Mouse (Mus musculus) spleen, postnatal 14 days (tissue): ENCODE data around the gene Urgcp.
A peak's percentile ranks its signal among the peaks of the same experiment; 100 is the strongest.

Experiments
- DNase-seq, 2 experiments: peaks; one replicate each; pipeline ENCODE4 v3.0.0; 2021 to 2022; ENCODE audit warnings: low spot score in 2 of 2

Urgcp gene

DNA sequence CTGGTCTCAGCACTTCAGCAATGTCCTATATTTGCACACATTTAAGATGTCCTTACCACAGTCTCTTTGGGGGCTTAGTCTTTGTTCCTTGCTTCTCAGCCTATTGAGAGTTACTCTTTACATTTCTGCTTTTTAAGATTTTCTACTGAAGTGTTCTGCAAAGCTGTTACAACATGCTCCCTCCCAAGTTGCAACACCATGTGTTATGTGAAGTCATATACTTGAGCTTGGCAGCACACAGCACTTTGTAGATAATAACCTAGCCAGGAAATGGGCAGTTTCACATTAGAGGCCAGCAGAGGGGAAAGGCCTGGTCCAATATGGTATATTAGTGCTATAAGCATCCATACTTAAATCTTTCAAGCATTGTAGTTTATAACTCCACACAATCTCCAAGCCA is 23.6 kb upstream of the Urgcp start:
- DNase-seq = no peak

DNA sequence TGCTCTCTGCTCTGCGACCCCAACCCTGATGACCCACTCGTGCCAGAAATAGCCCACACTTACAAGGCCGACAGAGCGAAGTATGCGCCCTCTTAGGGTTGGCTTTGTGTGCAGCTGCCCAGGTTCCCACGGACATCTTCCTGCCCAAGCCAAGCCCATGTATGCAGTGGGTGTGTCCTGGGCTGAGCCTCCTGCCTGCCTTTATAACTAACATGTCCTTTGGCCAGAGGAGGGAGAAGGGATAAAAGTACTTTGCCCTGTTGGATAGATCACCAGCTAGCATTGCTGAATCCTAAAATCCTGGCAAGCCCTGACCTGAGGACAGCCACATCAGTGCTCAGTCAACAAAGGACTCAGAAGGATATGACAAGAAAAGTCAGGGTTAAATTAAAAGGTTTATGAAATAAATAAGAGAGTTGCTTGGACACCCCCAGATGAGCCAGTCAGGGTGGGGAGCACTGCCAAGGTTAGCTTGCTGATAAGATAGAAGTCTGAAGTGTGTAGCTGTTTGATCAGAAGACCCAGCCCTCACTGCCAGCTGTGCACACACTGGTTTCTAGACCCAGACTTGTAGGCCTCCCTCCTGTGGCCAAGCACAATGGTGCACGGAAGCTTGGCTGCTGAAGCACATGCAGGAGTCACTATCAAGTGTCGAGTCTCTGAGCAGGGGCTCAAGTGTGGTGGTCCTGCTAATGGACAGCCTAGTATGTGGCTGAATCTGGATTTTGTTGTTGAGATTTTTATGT is 20.2 kb upstream of the Urgcp start:
- DNase-seq = no peak

DNA sequence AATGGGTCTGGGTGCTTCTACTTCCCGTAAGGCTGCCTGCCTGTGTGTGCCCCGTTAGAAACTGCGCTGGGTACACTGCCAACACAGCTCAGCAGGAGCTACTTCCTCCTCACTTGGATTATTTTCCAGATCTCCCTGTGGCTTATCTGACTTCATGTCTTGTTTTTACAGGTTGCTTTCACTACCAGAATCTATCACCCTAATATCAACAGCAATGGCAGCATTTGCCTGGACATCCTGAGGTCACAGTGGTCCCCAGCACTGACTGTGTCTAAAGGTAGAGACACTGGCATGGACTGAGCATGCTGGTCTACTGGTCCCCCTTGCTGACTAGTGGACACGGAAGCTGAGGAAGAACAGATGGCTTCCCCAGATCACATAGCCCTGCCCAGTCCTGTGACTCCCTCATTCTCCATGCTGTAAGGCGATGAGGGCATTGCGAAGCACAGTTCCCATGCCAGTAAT is 17.9 kb upstream of the Urgcp start:
- no peak for DNase-seq

DNA sequence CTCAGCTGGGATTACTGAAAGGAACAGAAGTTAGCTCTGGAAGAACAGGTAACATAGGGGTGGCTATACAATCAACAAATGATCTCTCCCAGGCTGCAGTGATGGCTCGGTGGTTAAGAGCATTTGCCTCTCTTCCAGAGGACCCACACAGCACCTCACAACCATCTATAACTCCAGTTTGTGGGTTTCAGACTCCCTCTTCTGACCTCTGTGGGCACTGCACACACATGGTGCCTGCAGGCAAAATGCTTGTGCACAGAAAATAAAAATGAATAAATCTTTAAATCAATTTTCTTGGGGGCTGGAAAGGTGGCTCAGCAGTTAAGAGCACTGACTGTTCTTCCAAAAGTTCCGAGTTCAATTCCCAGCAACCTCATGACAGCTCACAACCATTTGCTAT is 16.3 kb upstream of the Urgcp start:
- no peak for DNase-seq

DNA sequence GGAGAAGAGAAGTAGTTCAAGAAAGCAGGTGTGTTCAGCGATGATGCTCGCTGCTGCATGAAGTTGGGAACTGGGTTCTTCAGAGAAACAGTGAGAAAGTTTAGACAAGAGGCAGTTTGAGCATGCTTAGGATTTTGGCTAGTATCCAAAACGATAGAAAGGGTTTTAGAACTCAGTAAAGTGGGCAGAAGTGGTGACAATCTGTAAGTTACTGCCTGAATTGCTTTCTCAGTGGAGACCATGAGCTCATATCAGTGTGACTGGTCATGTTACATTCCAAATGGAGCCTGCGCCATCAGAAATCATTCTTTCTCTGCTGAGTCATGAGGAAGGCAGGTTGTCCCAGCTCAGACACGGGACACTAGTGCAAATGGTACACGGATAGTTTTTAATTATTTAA is 3.8 kb upstream of the Urgcp start:
- no peak for DNase-seq

DNA sequence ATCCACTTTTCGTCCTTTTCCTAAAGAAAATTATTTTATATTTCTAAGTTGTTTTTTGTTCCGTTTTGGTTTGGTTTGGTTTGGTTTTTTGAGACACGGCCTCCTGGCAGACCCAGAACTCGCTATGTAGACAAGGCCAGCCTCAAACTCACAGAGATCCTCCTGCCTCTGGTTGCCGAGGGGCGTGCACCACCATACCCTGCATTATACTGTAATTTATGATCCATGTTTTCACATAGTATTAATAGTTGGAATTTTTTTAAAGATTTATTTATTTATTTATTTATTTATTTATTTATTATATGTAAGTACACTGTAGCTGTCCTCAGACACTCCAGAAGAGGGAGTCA is 432 bp upstream of the Urgcp start:
- no peak for DNase-seq

DNA sequence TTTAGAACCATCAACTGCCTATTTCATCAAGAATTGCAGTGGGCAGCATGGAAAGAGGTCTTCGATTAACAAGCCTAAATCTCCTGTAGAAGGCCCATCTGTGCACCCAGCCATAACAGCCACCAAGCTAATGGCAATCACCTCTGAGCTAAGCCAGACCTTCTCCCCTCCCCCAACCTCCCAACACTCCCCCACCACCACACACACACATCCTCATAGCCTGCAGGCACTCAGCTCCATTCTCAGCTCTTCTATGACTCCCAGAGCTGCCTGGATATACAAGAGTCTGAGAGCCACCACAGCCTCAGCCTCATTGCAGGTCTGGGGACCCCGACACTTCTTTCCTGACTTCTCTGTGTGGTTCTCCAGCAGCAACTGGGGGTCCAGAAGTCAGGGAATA is 8.4 kb downstream of the Urgcp start:
- DNase-seq = no peak

DNA sequence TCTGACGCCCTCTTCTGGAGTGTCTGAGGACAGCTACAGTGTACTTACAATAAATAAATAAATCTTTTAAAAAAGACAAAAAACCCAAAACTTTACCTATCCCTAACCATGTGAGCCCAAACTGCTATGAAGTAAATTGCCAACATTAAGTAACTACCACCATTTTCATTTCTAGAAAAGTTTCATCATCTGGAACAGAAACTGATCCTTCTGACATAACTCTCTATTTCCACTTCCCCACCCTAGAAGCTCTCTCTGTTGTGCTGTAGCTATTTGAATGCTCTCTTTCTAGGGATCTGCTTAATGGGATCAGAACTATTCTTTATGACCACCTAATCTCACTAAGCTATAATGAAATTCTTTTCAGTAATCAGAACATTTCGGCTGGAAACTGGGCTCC is 17.2 kb downstream of the Urgcp start:
- DNase-seq = no peak

DNA sequence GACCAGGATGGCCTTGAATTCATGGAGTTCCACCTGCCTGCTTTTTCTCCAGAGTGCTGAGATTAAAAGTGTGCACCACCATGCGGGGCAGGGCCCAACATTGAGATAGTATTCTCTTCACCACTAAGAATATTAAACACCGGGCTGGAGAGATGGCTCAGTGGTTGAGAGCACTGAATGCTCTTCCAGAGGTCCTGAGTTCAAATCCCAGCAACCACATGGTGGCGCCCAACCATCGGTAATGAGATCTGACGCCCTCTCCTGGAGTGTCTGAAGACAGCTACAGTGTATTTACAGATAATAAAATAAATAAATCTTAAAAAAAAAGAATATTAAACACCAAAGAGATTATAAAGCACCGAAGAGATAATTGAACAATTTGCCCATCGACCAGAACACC is 20.1 kb downstream of the Urgcp start:
- DNase-seq = peak; percentile 27 to 40

DNA sequence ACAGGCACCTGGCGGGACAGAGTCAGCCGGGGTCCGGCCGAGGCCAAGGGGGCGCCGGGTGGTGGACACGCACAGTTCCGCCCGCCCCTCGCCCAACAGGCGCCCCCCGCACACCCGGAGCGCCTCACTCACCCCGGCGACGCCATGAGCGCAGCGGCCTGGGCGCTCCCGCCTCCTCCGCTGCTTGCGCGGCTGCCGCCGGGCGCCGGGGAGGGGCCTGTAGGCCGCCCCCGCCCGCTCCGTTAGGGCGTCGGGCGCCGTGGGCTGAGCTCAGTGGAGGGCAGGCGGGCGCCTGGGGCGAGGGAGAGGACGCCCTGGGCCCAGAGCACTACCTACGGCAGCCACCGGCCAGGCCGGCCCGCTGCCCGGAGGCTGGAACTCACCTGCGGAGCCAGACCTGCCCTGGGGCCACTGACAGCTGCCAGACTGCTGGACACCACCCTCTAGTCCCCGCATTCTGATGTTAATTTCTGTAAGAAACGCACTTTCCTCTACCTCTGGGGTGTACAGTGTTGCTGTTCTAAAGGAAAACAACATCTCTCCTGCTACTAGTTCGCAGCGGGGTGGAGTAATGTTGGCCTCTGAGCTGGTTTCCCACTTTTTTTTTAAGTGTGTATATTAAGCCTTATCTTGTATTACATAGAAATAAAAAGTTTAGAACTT is 21.1 kb downstream of the Urgcp start:
- peak; percentile 71 to 78 for DNase-seq

DNA sequence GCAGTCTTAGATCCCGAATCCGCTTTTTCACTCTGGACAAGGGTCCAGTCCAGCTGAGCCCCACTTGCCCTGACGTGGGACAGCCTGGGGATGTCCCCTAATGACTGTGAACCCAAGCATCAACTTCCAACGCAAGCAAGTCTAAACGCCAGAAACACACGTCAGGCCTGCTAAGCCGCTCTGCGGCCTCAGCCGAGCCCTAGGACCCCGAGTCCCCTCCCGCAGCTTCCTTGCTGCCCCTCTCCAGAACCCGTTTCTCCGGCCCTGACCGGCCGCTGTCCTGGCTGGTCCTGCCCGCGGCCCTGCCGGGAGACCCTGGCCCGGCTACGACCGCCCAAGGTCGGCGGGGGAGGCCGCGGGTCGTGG is 21.6 kb downstream of the Urgcp start:
- peak in 1 of 2 experiments; percentile 18 for DNase-seq

DNA sequence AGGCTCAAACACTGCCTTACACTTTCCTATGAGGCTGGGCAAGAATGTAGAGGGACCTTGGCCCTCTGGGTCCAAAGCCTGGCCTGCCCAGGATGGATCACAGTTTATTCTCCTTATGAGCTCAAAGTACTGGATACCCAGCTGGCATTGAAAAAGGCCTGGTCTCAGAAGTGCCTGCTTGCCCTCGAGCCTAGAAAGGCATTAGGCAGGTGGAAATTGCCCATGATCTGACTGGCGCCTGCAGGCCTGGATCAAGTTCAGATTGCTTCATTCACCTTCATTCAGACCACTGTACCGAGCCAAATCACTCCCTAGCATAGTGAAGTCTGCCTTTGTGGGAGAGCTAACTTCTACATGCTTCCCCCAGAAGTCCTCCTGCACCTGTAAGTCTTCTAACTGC is 22.3 kb downstream of the Urgcp start:
- no peak for DNase-seq

DNA sequence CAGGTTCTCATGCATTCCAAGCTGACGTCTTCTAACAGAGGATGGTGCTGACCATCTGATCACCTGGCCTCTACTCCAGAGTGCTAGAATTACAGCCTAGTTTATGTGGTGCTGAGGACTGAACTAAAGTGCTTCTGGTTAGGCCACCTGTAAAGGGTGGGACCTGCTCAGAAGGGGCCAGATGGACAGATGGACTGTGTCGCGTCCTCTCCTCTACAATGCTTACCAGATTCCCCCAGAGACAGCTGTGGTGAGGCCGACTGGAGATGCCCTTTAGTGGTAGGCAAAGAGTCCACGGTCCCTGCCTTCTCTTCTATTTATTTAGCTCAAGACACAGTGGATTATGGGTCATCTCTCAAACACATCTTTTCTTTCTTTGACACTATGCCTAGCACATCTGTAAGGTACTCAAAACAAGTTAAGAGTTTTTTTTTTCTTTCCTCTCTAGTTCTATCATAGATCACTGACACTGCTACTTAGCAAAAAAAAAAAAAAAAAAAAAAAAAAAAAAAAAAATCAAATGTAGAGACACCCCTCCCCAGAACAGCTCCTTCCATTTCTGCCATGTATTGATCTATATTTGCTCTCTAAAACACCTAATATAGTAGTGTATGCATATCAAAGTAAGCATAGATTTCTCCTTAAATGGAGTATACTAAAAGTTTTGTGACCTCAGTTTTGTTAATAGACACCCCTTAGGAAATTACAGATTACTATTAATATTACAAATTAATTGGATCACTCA is 23.1 kb downstream of the Urgcp start:
- no peak for DNase-seq

DNA sequence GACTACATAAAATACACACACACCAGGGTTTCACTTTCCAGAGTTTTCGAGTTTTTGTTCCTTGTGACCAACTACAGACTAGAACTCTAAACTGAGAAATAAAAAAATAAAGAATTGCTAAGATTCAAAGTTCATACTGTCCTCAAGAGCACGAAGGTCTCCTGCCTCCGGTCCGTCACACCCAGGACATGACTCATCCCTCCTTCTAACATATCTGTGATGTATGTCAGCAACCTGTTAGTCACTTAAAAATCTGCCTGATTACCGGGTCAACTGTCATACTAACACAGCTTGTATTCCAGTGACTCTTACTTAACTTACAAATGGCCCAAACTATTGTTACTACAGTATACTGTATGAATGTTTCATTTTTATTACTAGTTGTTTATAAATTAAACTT is 25.0 kb downstream of the Urgcp start:
- no peak for DNase-seq

DNA sequence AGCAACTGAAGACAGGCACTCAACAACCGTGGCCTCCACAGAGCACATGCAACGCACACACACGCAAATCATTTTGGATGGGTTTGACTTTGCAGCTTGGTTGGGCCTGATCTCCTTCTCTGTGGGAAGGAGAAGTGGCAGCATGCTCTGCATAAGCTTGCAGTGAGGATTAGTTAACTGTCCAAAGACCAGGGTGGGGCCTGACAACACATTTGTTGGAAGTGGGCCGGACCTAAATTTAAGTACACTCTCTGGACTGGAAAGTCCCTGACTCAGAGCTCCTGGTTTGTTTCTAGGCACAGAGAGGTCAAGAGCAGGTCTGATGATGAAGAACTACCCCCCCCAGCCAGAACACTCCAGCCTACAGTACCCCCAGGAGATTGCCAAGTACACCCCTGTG is 27.9 kb downstream of the Urgcp start:
- no peak for DNase-seq

DNA sequence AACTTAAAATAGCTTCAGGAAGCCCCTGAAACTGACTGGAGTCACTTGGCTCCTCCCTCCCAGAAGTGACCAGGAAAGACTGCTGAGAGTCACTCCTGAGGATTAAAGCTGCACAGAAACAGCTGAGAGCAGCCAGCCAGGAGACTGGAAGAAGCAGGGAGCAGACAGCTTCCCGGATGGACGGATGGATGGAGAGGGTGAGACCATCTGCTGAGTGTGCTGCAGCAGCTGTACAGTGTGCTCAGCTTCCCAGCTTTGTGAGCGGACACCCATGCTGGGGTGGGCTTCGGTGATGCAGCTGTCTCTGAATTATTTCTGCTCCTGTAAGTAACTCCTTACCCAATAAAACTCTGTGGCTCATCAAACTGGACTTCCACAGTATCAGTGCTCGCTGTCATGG is 29.8 kb downstream of the Urgcp start:
- DNase-seq = no peak

DNA sequence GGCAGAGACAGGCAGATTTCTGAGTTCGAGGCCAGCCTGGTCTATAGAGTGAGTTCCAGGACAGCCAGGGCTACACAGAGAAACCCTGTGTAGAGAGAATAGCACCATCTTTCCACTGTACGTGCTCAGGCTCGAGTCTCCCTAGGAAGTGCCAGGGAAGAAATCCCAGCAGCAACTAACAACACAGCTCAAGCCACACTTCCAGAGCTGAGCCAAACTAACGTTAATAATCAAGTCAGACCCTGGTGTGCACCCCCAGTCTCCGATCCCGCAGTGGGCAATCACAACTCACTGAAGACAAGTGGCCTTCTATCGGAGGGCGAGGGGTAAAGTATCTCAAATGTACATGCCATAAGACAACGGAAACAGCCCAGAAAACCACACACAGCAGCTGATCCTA is 32.6 kb downstream of the Urgcp start:
- DNase-seq = no peak

DNA sequence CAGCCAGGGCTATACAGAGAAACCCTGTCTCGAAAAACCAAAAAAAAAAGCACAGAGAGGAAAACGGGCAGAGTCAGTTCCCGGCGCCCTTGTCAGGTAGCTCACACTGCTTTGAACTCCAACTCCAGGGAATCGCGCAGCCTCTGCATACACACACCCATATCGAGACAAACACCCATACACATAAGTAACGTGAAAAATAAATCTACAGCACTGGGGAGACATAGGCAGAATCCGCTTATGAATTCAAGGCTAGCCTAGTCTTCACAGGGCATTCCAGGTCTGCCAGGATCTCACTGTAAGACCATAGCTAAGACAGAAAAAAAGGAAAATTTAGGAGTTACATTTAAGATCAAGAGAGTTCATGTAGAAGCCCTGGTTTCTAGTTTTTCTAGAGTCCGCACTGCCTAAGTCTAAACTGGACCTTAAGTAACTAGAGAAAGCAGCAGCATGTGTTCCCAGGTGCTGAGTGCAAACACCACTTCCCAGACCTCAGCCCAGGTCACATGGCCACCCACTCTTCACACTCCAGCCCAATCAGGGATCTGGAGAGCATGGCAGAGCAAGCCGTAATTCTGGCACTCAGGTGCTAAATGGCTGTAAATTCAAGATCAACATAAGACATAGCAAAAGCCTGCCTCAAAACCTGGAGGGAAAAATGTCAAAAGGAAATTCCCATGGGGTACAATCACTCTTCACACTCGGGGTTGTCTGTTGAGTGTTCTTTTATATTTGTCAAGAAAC is 43.4 kb downstream of the Urgcp start:
- no peak for DNase-seq

DNA sequence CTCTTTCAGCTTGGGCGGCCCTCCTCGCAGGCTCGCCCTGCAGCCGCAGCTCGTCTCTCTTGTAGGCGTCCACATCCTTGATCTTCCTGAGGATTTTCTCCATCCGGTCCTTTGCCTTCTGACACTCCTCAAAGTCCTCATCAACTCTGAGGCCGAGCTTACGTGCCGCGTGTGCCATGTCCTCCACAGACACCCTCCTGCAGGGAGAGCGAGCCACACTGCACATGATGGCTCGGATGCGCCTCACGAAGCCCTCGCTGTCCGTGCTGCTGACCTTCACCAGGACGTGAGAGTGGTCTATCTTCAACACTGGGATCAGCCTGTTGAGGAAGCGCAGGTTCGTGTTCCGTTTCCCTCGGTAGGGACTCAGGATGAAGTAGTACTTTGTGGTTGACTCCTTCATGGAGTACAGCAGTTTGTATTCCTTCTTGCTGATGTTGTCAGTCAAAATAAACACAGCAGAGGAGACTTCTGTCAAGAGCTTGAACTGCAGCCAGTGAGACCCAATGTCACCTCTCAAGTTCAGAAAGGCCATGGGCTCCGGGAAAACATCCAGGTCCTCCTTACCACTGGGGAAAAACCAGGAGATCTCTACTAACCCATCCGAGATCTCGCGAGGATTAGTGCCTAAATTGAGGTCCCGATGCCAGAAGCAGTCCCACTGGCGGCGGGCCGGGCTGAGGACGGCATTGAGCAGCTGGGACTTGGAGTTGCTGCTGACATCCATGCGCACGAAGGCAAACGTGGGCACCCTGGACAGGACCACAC is 45.1 kb downstream of the Urgcp start:
- no peak for DNase-seq

DNA sequence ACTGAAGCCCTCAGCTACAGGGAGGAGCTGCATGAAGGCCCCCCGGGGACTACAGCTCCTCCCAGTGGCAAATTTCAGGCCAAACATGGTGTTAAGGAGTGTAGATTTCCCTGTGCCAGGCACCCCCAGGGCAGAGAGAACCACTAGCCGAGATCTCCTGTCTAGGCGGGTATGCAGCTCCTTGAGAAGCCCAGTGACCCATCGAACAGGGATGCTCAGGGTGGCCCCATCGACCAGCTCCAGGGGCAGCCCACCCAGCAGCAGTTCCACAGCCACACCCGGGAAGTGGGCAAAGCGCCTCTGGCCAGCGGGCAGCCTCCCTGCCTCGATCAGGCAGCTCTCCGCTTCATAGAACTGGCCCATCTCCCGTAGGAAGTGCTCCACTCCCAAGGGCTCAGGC is 45.9 kb downstream of the Urgcp start:
- DNase-seq = no peak

DNA sequence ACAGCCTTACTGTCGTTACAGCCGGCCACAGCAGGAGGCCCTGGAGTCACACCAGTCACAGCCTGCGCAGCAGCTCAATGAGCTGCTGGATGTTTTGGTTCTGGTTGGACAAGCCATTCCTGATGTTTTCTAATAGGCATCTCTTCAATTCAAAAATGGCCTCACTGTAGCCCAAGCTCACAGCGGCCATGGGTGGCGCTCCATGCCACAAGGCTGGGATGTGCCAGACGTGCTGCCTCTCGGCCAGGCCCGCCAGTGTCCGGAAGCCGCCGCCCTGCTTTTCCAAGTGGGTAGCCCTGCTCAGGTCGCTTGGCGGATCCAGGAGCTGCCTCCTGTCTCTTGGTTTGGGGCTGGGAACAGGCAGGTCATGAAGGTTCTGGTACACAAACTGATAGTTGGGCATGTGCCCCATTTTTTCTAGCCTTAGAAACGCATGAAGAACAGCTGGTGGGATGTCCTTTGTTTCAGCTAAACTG is 46.5 kb downstream of the Urgcp start, which contains the start of gene Mrps24:
Gene Mrps24, minus strand, starts transcription at position 51 of the 476 bp plus-strand sequence.
- no peak for DNase-seq
